Mouse (Mus musculus) c-Kit-negative CD71-positive TER-119-positive erythroid progenitor cells, embryonic 14.5 days (primary cell): Measurements from ENCODE around the gene Slc16a9.

Source experiments
- DNase-seq: peaks from one replicate; pipeline ENCODE4 v3.0.0-alpha.2; 2013; ENCODE audit warnings: low read depth, low spot score

Slc16a9 gene

DNA sequence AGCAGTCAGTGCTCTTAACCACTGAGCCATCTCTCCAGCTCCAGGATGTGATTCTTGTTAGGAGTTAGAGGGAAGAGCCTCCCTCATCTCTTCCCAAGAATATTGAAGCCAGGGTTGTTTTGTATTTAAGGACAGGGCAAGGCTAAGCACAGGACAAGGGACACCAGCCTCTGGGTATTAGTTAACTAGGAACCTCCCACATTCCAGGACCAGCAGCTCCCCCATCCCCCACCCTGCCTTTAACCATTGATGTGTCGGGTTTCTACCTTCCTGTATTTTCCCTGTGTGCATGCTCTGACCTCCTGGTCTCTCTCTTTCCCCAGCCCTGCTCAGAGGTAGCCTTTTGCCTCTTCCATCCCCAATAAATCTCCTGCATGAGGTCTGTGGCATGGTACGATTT lies 56.3 kb downstream of the Slc16a9 start:
- DNase-seq: no peak

DNA sequence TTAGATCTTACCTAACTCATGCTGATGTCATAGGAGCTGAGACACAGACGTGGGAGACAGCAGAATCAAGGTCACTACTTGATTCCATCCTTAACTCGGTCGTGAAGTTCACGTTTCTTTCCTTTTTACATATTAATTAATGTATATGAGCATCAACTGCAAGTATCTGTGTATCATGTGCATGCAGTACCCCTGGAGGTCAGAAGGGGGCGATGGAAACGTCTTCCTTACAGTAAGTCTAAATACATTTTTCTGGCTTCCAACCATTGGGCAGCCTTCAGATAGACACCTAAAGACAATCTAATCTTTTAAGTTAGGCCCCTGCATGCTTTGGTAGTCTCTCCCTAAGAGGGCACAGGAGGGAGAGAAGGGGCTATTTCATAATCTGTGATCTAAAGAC lies 58.3 kb downstream of the Slc16a9 start:
- no peak for DNase-seq

DNA sequence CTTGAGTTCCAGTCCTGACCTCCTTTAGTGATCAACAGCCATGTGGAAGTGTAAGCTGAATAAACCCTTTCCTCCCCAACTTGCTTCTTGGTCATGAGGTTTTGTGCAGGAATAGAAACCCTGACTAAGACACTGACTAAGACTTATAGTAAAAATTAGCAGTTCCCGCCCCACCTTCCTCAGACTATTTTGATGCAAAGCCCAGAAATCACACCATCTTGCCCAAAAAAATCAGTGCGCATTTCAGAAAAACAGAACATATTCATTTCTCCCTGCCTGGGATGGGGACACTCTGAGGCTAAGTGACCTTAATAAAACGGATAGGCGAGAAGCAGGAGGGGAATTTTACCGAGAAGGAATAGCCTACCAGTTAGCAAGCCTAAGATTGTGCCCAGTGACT lies 60.8 kb downstream of the Slc16a9 start:
- no peak for DNase-seq

DNA sequence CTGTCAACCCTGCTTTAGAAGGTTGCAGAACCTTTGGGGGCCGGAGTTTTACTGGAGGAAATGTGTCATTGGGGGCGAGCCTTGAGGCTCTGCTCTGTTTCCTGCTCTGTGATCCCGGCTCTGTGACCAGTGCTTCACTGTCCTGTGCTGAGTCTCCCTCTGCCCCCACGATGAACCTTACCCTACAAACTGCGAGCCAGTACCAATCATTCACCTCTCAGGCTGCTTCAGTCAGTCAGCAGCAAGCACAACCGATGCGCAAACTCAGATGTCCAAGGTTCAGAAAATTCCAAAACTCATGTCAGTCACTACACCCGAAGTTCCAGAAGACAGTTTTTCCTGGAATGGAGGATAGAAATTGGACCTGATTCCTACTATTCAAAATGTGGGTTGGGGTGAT lies 64.5 kb downstream of the Slc16a9 start:
- DNase-seq: no peak

DNA sequence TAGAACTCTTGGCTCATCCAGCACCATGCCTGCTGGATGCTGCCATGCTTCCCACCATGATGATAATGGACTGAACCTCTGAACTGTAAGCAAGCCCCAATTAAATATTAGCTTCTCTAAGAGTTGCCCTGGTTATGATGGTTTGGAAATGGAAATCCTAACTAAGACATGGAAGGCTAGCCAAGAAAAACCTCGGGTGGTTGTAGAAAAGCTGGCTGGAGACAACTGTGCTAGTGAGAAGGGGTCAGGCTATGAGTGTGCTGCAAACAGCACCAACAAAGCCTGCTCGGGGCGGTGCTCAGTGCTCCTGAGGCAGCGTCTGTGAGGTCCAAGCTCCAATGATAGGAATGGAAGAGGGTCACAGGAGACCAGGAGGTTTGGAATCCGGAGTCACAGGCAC lies 65.7 kb downstream of the Slc16a9 start:
- no peak for DNase-seq

DNA sequence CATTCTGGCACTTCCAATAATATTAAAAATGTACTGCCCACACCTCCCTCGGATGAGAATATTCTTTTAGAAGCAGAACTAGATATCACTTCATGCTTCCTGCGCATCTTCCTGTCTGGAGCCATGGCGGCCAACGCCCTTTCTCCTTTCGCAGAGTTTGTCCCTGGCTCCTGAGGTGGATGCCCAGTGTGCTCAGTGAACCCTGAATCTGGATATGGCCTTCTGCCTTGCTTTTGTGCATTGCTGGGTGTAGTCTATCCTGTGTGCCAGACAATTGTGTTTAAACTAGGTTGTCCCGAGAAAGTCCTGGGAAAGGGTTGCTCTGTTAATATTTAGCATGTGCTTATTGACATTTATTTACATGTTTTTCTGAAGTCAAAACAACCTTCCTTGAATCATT lies 71.0 kb downstream of the Slc16a9 start:
- DNase-seq: no peak

DNA sequence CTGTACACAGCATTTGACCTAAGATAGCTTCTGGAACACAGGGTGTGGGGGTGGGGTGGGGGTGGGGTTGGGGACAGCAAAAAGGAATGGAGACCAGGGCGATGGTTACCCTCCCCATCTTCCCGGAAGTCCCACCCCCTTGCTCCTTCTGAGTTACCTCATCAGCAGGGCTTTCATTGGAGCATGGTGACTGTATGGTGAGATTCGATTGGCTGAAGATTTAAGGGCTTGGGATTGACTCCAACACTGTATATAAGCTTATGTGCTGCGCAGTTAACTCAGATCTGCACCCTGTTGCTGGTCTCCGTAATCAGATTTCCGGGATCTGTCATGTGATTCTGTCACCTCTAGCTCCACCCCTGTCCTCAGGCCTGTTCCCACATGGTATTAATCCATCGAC lies 72.0 kb downstream of the Slc16a9 start:
- DNase-seq: no peak

DNA sequence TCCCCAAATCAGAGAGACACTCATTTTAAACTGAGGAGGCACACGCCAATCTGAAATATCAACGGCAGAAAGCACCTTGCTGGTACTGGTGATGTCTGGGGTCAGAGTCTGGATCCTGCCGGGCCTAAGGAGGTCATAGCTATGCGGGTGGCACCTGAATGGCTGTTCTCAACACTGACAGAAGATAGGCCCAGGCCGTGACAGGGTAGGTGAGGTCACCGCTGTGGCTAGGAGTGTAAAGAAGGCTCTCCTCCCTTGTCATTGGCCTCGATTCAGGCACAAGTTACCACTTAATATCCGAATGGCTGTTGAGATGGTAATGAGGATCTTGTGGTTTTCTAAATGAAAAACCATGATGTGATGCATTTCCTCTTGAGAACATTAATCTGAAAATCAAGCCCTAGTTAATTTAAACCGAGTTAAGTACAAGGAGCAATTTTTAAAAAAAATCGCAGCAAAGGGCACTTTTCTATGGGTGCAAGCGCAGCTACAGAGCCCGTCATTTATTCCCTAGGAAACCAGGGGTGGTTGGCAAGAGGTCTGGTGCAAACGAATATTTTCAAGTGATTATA lies 72.6 kb downstream of the Slc16a9 start:
- DNase-seq: no peak

DNA sequence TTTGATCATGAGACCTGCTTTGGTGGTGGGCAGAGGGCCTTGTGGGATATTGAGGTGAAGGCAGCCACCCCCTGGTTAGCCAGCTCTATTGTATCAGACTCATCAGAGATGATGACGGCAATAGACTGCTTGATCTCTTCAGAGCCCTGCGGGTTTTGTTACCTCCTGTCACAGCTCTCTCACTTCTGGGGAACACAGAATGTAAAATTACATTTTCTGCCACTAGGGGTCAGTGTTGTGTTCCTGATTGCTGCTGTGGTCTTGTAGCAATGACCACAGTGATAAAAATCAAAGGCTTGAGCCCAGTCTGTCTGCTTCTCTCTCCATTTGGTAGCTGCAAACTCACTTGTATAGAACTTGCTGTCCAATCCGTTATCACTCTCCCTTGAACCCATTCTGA lies 73.7 kb downstream of the Slc16a9 start:
- no peak for DNase-seq

DNA sequence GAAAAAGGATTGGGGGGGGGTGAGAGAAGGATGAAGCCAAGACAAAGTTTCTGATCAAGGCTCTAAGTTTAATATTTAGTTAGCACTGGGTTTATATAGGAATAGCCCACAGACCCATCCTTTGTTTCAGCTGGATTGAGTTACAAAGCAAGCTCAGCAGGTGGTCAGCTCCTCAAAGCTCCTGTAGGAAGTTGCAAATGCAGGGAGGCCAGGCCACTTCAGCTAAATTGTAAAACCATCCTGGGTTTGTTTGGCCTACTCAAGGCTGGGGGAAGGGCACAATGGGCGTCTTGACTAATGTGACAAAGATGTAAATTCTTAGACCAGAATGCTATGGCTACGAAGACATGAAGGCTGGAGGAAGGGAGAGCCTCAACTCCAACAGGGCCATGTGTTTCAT lies 80.6 kb downstream of the Slc16a9 start:
- no peak for DNase-seq

DNA sequence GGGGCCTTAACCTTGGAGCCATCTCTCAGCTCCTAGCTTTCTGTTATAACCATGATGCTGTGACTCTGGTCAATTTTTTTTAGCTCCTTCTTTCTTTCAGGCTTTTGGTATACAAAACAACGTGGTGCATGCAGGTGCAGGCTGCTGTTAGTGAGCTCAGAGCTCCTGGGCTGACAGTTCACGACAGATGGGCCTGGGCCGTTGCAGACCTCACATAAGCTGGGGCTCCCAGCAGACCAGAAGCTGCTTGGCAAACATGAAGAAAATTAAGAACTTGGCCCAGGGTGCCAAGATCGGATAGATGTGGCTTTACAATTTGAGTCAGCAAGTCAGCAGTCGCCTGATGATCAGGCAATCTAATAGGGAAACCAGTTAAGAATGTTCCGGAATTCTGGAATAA lies 82.4 kb downstream of the Slc16a9 start:
- DNase-seq: no peak

DNA sequence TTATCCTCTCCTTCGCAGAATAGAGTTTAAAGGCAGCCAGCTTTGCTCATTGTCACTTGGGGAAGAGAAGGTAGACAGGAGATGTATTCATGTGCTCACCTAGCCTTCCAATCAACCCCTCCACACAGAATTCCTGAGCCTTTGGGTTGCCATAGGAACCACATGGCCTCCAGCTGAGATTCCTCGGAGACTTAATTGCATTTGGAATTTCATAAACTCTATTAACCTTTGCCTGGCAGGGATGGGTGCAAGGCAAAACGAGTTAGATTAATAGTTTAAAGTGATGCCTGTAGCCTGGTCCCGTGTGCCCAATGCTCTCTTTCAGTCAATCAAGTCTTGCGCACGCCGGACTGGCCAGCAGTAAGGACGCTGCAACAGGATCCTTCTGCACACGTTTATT lies 83.2 kb downstream of the Slc16a9 start:
- DNase-seq: no peak
